In the genomic region with DNA sequence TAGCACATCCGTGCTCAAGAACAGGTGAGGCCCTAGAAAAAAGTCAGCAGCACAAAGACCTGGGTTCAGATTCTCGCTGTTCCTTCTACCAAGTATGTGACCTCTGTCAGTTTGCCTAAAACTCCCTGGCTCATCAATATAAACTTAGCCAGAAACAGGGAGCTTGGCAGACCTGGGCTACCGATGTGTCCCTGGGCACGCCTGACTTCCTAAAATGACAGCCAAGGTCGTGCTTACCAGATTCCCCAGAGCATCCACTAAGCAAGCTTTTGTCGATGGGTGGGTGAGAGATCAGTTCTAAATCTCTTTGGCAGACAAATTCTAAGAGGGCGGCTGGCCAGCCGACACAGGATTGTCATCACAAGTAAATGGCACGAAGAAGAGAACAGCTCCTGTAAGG, we compare ENCODE assay signal across 28 mouse cellular contexts. TPM values are rescaled to one million over a fixed set of nuclear protein-coding genes. Genes with fewer than 3 reads are reported as not detected.
DNase-seq lines count a peak whose midpoint lies in the region; ATAC-seq and TF ChIP-seq lines count a peak whose summit lies in the region.
"Had no signal": no experiment of that assay in that cellular context is flagged by ENCODE, and none has a peak within 500 bp of the region (broad histone marks: within the 10 kb centered on the region; RNA-seq: fewer than 3 reads in every experiment).

No protein-coding gene starts in this region.

- H3K4me1 ChIP-seq in kidney, adult 2 months (ENCODE audit: control insufficient read depth, insufficient read depth, low read length), result peaks cover 30% of the 10 kb centered on the region; the same call in 1 of the 2 replicates
- no peaks in the 10 kb centered on the region for H3K4me1 ChIP-seq in lung, embryonic 16.5 days (replicated peaks; ENCODE audit: control insufficient read depth, insufficient read depth, low read length)
- no peaks in the 10 kb centered on the region for H3K4me1 ChIP-seq in lung, adult 2 months (ENCODE audit: control insufficient read depth, insufficient read depth, low read length)
- H3K4me1 ChIP-seq in bone marrow, adult 2 months (ENCODE audit: control insufficient read depth, insufficient read depth, low read length), result no peaks in the 10 kb centered on the region; the same call in 1 of the 2 replicates
- H3K4me1 ChIP-seq: forebrain, embryonic 15.5 days; hindbrain, embryonic 15.5 days had no signal

- ATAC-seq in lung, embryonic 16.5 days (ENCODE audit: low read depth), result no peak
- ATAC-seq: forebrain, embryonic 15.5 days; Patski had no signal

- TF ChIP-seq CTCF in kidney, adult 2 months (conservative IDR thresholded peaks at IDR 0.05; ENCODE audit: insufficient read depth, insufficient read length, low read depth, low read length), result no peak
- TF ChIP-seq CTCF in lung, adult 2 months (IDR thresholded peaks at IDR 0.05; ENCODE audit: insufficient read depth, low read length), result no peak
- no peak for TF ChIP-seq CTCF in bone marrow, adult 2 months (IDR thresholded peaks at IDR 0.05; ENCODE audit: control insufficient read depth, insufficient read depth, low read length)

- H3K27ac ChIP-seq in kidney, adult 2 months (ENCODE audit: insufficient read depth, low read depth, low read length), result no peak overlapping the region; the same call in 1 of the 2 replicates
- H3K27ac ChIP-seq in lung, embryonic 16.5 days (ENCODE audit: low read length), result peak overlapping the region; percentile 41; the same call in 1 of the 2 replicates
- peak overlapping the region; percentile 3; the same call in 1 of the 2 replicates for H3K27ac ChIP-seq in bone marrow, adult 2 months (ENCODE audit: control insufficient read depth, insufficient read depth, low read depth, low read length, poor library complexity)
- H3K27ac ChIP-seq: embryonic facial prominence, embryonic 10.5 days; embryonic facial prominence, embryonic 13.5 days; forebrain, embryonic 12.5 days; forebrain, embryonic 15.5 days; heart, adult 2 months; hindbrain, embryonic 12.5 days; hindbrain, embryonic 15.5 days had no signal

- TF ChIP-seq POLR2A in kidney, adult 2 months (IDR thresholded peaks at IDR 0.05; ENCODE audit: low read depth, low read length), result no peak
- TF ChIP-seq POLR2A in lung, adult 2 months (IDR thresholded peaks at IDR 0.05; ENCODE audit: borderline replicate concordance, extremely low read depth, low read depth, low read length), result no peak
- TF ChIP-seq POLR2A in bone marrow, adult 2 months (IDR thresholded peaks at IDR 0.05; ENCODE audit: borderline replicate concordance, control insufficient read depth, low read depth, low read length), result no peak

- no peaks in the 10 kb centered on the region for H3K27me3 ChIP-seq in kidney, adult 2 months (replicated peaks; ENCODE audit: control insufficient read depth, insufficient read depth, low read length)
- H3K27me3 ChIP-seq in lung, embryonic 16.5 days (ENCODE audit: control insufficient read depth, insufficient read depth, low read depth, low read length), result no peaks in the 10 kb centered on the region
- H3K27me3 ChIP-seq: CH12.LX; forebrain, embryonic 12.5 days; hindbrain, embryonic 12.5 days; hindbrain, embryonic 15.5 days; Patski had no signal

- no peak overlapping the region for H3K4me2 ChIP-seq in lung, embryonic 16.5 days (ENCODE audit: low read depth, low read length)
- H3K4me2 ChIP-seq: embryonic facial prominence, embryonic 13.5 days; forebrain, embryonic 12.5 days; forebrain, embryonic 15.5 days; heart, embryonic 11.5 days; hindbrain, embryonic 12.5 days; hindbrain, embryonic 15.5 days had no signal

- H3K36me3 ChIP-seq in kidney, adult 2 months (ENCODE audit: control insufficient read depth, insufficient read depth, low read length), result no peaks in the 10 kb centered on the region; the same call in 1 of the 2 replicates
- no peaks in the 10 kb centered on the region for H3K36me3 ChIP-seq in lung, embryonic 16.5 days (ENCODE audit: control insufficient read depth, insufficient read depth, low read length)
- H3K36me3 ChIP-seq: embryonic facial prominence, embryonic 10.5 days; embryonic facial prominence, embryonic 13.5 days; forebrain, embryonic 12.5 days; forebrain, embryonic 15.5 days; G1E; hindbrain, embryonic 12.5 days; hindbrain, embryonic 15.5 days had no signal

- H3K4me3 ChIP-seq in kidney, adult 2 months (ENCODE audit: insufficient read depth, low read depth, low read length), result peak overlapping the region; percentile 4
- H3K4me3 ChIP-seq in lung, embryonic 16.5 days (ENCODE audit: low read length), result no peak overlapping the region
- H3K4me3 ChIP-seq in lung, adult 2 months (replicated peaks; ENCODE audit: extremely low read depth, low read depth, low read length), result no peak overlapping the region
- no peak overlapping the region for H3K4me3 ChIP-seq in bone marrow, adult 2 months (replicated peaks; ENCODE audit: control insufficient read depth, low read depth, low read length)
- H3K4me3 ChIP-seq: embryonic facial prominence, embryonic 10.5 days; embryonic facial prominence, embryonic 13.5 days; erythroblast, embryonic 14.5 days; forebrain, embryonic 12.5 days; forebrain, embryonic 15.5 days; heart, adult 2 months; hindbrain, embryonic 12.5 days; hindbrain, embryonic 15.5 days had no signal

- peak; percentile 44 for DNase-seq in adrenal gland, postnatal 10 days
- no peak for DNase-seq in adrenal gland, adult 18-20 months (ENCODE audit: low spot score in 2 of 2)
- DNase-seq in kidney, adult 2 months, result no peak
- DNase-seq in kidney, adult 11 months, result no peak
- no peak for DNase-seq in lung, adult 2 months
- DNase-seq: B cell, adult 2 months; cerebellum, adult 11-12 months; cerebellum, adult 8-10 months; cerebellum, postnatal 10 days; cerebellum, postnatal 36 days; embryo, embryonic 11 days; gastrocnemius, postnatal 25 days; heart, adult 2 months had no signal

- 51% methylated on average over 9 of the region's 9 CpGs for WGBS in kidney, adult 2 months
- WGBS in lung, embryonic 16.5 days, result 68% methylated on average over 9 of the region's 9 CpGs
- WGBS in lung, adult 2 months, result 60% methylated on average over 9 of the region's 9 CpGs
- 74% methylated on average over 9 of the region's 9 CpGs for WGBS in bone marrow, adult 2 months

- no peak overlapping the region for H3K9ac ChIP-seq in lung, embryonic 16.5 days (ENCODE audit: low read length)
- H3K9ac ChIP-seq: embryonic facial prominence, embryonic 13.5 days; forebrain, embryonic 12.5 days; forebrain, embryonic 15.5 days; hindbrain, embryonic 12.5 days; hindbrain, embryonic 15.5 days had no signal

- no peaks in the 10 kb centered on the region for H3K9me3 ChIP-seq in lung, embryonic 16.5 days (ENCODE audit: control insufficient read depth, low read length)
- H3K9me3 ChIP-seq: embryonic facial prominence, embryonic 10.5 days; embryonic facial prominence, embryonic 13.5 days; forebrain, embryonic 12.5 days; forebrain, embryonic 15.5 days; hindbrain, embryonic 12.5 days; hindbrain, embryonic 15.5 days had no signal

RNA-seq across cellular contexts. Expression of a gene that starts 6.7 kb away (rescaled TPM):
- total RNA-seq in adrenal gland, postnatal 10 days (2021), result 100 to 1,000 TPM; 112 to 337 TPM
- total RNA-seq in adrenal gland, adult 18-20 months (2021), result 1 to 10 TPM; 6.7 to 7.2 TPM
- 1,525 and 1,684 TPM in 2 replicates for polyA plus RNA-seq in kidney, adult 2 months (2012; rRNA removed)
- 2.1 and 3.6 TPM in 2 replicates for polyA plus RNA-seq in lung, embryonic 16.5 days (2015; fragmentation: Nextera tagmentation; extraction: Ambion mirVana)
- 1.1 and 2.1 TPM in 2 replicates for polyA plus RNA-seq in lung, adult 2 months (2012; rRNA removed)
- polyA plus RNA-seq in bone marrow, adult 2 months (2011; ENCODE audit: insufficient read depth, insufficient read length, low replicate concordance, missing spikeins), result 1.7 and 9.4 TPM in 2 replicates
- total RNA-seq: CH12.LX; G1E; gastrocnemius, postnatal 25 days; heart, adult 2 months; heart, postnatal 25 days had no signal
- polyA plus RNA-seq: embryonic facial prominence, embryonic 10.5 days; erythroblast, embryonic 14.5 days; forebrain, embryonic 12.5 days; forebrain, embryonic 15.5 days; G1E; heart, embryonic 11.5 days; Patski had no signal

RNA-seq across cellular contexts. Expression of a gene that starts 23.1 kb away (rescaled TPM):
- total RNA-seq in adrenal gland, postnatal 10 days (2021), result 10 to 100 TPM in 1 of 2 experiments, 1 to 10 TPM in 1; 9.1 to 29.7 TPM
- 1 to 10 TPM; 2.8 to 5.0 TPM for total RNA-seq in adrenal gland, adult 18-20 months (2021)
- polyA plus RNA-seq in kidney, adult 2 months (2012; rRNA removed), result 28.8 and 35.3 TPM in 2 replicates
- 0.73 and 1.4 TPM in 2 replicates for polyA plus RNA-seq in lung, embryonic 16.5 days (2015; fragmentation: Nextera tagmentation; extraction: Ambion mirVana)
- polyA plus RNA-seq in lung, adult 2 months (2012; rRNA removed), result 2.3 and 7.2 TPM in 2 replicates
- polyA plus RNA-seq in bone marrow, adult 2 months (2011; ENCODE audit: insufficient read depth, insufficient read length, low replicate concordance, missing spikeins), result not detected in 2 replicates
- total RNA-seq: G1E; hematopoietic stem cell, adult 5-6 weeks had no signal
- polyA plus RNA-seq: erythroblast, embryonic 14.5 days; forebrain, embryonic 12.5 days; G1E had no signal

Comparison
In these comparisons a context has a peak if more than half of its experiments do, and no peak if none do; other contexts are left out.
1. RNA of a gene that starts 6.7 kb away (polyA plus RNA-seq): 1,525 to 1,684 TPM in kidney, adult 2 months; 1.7 to 9.4 TPM in bone marrow, adult 2 months, 2.1 to 3.6 TPM in lung, embryonic 16.5 days and 1.1 to 2.1 TPM in lung, adult 2 months; every median in the first group is over 100 times any median in the second.